Mouse (Mus musculus) cerebellum, adult 2 months (tissue): ENCODE measurements at regions not wholly inside any gene's neighbourhood (a gene's known extent, or its start where the extent isn't known, plus 50 kb on each side); places are given as distances from the start of the nearest gene placed in this dataset.

Source experiments
- DNase-seq, 2 experiments: peaks; one replicate each; pipeline ENCODE4 v3.0.0; 2021
- H3K27ac ChIP-seq: fragments of 200-500 bp; 2 replicates; pipeline ENCODE4 v1.5.1; 2012; ENCODE audit warnings: low read length, control low read depth, inconsistent platforms; ENCODE audit not compliant: insufficient read depth
- H3K27me3 ChIP-seq: fragments of 200-500 bp; 2 replicates; pipeline ENCODE4 v1.6.1; 2012; ENCODE audit warnings: inconsistent platforms, mild to moderate bottlenecking, low read length, moderate library complexity; ENCODE audit not compliant: control insufficient read depth, insufficient read depth
- H3K4me1 ChIP-seq: fragments of 200-500 bp; 2 replicates; pipeline ENCODE4 v1.6.1; 2011; ENCODE audit warnings: low read length; ENCODE audit not compliant: control insufficient read depth, insufficient read depth
- H3K4me3 ChIP-seq: fragments of 200-500 bp; replicated peaks from 2 replicates; pipeline ENCODE3; 2011; ENCODE audit warnings: mild to moderate bottlenecking, low read depth, low read length, control low read depth; ENCODE audit not compliant: insufficient read depth
- CTCF ChIP-seq: fragments of 200-500 bp; IDR thresholded peaks from 2 replicates; pipeline ENCODE4 v1.5.1; 2011; ENCODE audit warnings: low read depth, mild to moderate bottlenecking, control low read depth, low read length, moderate library complexity, borderline replicate concordance; ENCODE audit not compliant: insufficient read depth
- POLR2A ChIP-seq: fragments of 200-500 bp; IDR thresholded peaks from 2 replicates; pipeline ENCODE4 v1.6.1; 2011; ENCODE audit warnings: low read length, control low read depth, borderline replicate concordance; ENCODE audit not compliant: insufficient read depth
- WGBS: fragments of 180-500 bp; shearing (Covaris S2); methylation state at CpG from one replicate; pipeline ENCODE4 v1.1.7; 2018; 5-methylcytosine and 5-hydroxymethylcytosine counted together

DNA sequence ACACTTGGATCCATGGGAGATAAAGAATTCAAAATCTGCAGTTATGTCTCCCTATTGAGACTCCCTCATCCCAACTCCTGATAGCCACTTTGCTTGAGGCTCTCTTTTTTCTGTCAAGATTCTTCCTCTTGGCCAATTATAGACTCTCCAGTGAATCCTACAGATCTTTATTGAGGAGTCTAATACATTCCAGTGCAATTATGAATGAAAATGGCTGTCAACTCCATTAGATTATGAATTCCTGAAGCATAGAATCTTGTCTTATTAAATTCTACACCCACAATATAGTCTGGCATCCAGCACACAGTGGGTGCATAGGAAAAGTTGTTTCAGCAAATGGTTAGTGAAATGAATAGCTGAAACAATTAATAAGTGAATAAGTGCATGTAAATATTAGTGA is 311.0 kb upstream of the Eif4g2 start:
- Histone ChIP-seq H3K4me1 (no peaks in the 10 kb centered on the region), H3K4me3 (no peak overlapping the region), H3K27me3 (no peaks in the 10 kb centered on the region; the same call in 1 of the 2 replicates), H3K27ac (no peak overlapping the region)
- TF ChIP-seq POLR2A, result no peak
- no peak for TF ChIP-seq CTCF
- DNase-seq, result no peak

DNA sequence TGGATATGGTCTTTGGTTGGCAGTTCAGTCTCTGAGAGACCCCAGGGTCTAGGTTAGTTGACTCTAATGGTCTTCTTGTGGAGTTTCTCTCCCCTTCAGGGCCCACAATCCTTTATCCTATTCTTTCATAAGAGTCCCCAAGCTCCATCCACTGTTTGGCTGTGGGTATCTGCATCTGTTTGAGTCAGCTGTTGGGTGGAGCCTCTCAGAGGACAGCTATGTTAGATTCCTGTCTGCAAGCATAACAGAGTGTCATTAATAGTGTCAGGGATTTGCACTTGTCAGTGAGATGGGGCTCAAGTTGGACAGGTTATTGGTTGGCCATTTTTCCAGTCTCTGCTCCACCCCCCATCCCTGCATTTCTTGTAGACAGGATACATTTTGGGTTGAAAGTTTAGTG is 306.9 kb upstream of the Eif4g2 start:
- Histone ChIP-seq H3K27ac (no peak overlapping the region), H3K27me3 (no peaks in the 10 kb centered on the region; the same call in 1 of the 2 replicates), H3K4me1 (no peaks in the 10 kb centered on the region), H3K4me3 (no peak overlapping the region)
- no peak for DNase-seq
- TF ChIP-seq POLR2A (no peak), CTCF (no peak)

DNA sequence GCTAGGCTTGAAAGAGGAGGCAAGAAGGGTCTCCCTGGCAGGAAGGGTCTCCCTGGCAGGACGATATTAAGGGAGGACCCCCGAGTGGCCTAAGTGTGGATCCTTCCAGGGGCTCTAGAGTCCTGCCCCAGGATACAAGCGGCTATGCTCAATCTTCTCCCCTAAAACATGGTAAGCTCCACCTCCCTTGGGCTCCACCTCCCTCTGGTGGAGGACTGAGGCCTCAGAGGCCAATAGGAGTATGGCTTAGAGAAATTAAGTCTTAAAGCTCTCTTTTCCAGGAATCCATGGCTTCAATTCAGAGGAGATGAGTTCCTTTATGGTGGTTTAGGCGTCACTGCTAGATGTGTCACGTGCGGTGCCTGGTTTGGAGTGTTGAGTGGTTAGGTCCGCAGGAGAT is 291.7 kb upstream of the Eif4g2 start:
- Histone ChIP-seq H3K4me3 (no peak overlapping the region), H3K27ac (no peak overlapping the region), H3K27me3 (no peaks in the 10 kb centered on the region), H3K4me1 (no peaks in the 10 kb centered on the region; the same call in 1 of the 2 replicates)
- WGBS, result 90% methylated on average over 7 of the region's 7 CpGs
- no peak for DNase-seq
- no peak for TF ChIP-seq POLR2A
- no peak for TF ChIP-seq CTCF

DNA sequence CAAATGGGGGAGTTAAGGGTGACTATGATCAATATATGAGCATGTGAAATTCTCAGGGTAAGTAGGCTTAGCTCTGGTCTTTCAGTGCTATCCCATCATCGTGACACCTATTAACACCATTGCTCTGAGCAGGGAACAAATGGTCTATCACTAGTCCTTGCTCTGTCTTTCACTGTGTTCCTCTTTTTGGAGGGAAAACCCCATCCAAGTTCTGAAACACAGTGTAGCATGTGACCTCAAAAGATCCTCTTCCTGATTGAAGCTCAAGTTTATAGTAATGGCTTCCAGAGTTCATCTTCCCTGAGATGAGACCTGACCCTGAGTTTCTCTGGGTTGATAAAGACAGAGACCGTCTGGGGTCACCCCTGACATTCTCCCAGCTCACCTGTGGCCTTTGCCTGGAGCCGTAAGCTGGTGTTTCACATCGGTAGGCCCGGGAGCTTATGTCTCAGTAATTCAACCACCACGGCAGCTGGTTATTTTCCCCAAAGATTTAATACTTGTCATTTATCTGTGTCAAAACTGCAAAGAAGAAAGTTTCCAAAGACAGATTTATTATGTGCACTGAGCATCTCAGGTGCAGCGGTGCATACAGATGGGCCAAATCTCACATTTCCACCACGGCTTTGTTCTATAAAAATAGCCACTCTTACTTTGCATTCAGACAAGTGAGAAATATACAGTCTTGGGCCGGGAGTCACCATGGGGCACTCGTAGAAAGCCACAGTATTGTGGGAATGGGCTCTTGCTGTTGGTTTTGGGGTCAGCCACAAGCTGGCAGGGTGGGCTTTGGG is 290.7 kb upstream of the Eif4g2 start:
- no peaks in the 10 kb centered on the region; the same call in 1 of the 2 replicates for H3K4me1 ChIP-seq
- no peak overlapping the region for H3K4me3 ChIP-seq
- TF ChIP-seq POLR2A, result no peak
- 89% methylated on average over 10 of the region's 10 CpGs for WGBS
- no peaks in the 10 kb centered on the region for H3K27me3 ChIP-seq
- no peak overlapping the region for H3K27ac ChIP-seq
- no peak for DNase-seq

DNA sequence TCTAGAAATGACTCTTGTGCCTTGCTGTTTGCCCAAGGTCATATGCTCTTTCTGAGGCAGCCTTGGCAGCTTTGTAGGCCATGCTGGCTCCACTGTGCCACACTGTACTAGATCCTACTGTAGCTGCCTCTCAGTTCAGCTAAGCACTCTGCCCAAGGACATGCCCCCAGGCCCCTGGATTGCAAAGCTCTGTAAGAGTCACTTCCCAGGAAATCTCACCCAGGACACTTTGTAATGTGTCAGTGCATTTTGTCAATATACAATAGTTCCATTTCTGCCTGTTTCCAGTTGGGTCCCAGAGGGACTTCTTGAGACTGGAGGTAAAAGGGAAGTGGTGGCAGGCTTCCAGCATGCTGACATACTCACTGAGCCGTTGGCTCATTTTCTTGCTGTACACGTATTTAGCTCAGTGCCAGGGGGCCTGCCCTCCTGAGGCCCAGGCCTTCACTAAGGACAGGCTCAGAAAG is 287.6 kb upstream of the Eif4g2 start:
- WGBS, result 25% methylated on average over 2 of the region's 2 CpGs
- peak; percentile 10 for DNase-seq
- Histone ChIP-seq H3K27ac (no peak overlapping the region), H3K27me3 (no peaks in the 10 kb centered on the region), H3K4me3 (no peak overlapping the region), H3K4me1 (no peaks in the 10 kb centered on the region; the same call in 1 of the 2 replicates)
- no peak for TF ChIP-seq CTCF
- no peak for TF ChIP-seq POLR2A

DNA sequence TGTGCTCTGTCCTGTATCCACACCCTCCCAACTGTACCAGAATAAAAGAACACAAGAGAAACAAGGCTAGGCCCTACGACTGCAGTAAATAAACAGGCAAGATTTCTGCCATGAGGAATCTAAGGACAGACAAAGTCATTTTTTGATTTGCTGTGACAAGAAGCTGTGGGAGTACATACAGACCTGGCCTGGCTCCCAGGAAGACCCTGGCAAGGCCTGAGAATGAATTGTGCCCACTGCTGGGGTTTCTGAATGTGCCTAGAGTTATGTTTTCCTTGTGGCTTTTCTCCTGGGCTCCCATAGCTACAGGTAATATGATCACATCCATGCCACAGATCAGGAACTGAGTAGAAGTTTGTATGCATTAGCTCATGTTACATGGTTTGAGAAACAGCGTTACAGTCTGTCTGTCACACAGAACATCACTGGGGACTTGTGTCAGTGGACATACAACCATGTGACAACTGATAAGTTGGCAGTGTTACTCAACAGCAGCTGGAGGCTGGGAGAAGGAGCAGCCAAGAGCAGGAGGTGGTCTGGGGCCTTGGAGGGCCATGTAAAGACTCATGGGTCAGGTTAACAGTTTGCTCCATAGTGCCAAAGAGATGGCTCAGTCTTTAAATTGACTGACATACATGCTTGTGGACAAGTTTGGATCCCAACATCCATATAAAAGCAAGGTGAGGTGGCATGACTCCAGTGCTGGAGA is 285.6 kb upstream of the Eif4g2 start:
- Histone ChIP-seq H3K27ac (no peak overlapping the region), H3K27me3 (no peaks in the 10 kb centered on the region), H3K4me3 (no peak overlapping the region), H3K4me1 (no peaks in the 10 kb centered on the region; the same call in 1 of the 2 replicates)
- WGBS, result 45% methylated on average over 2 of the region's 2 CpGs
- TF ChIP-seq CTCF, result no peak
- no peak for TF ChIP-seq POLR2A
- DNase-seq, result no peak

DNA sequence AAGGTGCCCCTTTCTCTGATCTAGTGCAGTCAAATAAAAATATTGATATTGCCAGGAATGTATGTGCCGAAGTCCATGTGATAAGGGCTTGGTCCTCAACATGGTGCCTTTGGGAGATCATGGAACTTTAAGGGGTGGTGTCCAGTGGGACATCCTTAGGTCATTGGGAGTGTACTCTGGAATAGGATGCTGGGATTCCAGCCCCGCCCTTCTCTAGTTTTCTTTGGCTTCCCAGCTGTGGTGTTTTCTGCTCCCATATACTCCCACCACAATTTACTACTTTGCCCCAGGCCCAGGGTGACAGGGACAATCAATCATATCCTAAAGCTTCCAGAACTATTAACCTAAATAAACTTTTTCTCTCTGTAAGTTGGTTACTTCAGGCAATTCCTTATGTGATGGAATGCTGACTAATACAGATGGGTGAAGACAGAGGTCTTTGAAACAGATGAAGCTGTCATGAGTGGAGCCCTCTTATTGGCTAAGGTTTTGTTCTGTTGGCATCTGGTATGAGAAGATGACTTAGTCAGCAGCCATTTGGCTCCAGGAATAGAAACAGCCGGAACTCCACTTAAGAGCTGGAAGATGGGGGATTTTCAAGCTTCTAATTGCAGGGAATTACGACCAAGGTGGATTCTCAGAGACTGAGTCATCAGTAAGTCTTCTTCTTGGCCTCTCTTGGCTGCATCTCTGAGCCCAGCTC is 284.3 kb upstream of the Eif4g2 start:
- 69% methylated on average over 4 of the region's 4 CpGs for WGBS
- TF ChIP-seq POLR2A (no peak), CTCF (no peak)
- H3K4me3 ChIP-seq, result no peak overlapping the region
- H3K27ac ChIP-seq, result no peak overlapping the region
- no peaks in the 10 kb centered on the region for H3K27me3 ChIP-seq
- no peaks in the 10 kb centered on the region; the same call in 1 of the 2 replicates for H3K4me1 ChIP-seq
- DNase-seq, result no peak

DNA sequence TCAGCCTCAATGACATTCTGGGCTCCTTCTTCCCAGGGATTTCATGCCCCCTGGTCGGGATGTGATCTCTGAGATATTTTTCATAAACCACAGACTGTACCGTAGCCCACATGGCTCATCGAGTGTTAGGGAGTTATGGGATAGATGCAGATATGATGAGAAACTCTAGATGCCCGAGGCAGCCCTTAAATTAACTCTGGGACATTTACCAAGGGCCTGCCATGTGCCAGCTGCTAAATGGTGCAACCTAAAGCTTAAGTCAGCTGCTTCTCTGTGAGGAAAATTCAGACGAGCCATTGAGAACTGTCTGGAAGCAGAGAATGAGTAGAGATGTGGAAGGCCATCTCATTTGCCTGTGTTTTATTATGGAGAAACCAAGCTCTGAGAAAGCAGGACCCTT is 282.6 kb upstream of the Eif4g2 start:
- 41% methylated on average over 5 of the region's 5 CpGs for WGBS
- TF ChIP-seq POLR2A, result no peak
- no peak for TF ChIP-seq CTCF
- Histone ChIP-seq H3K27ac (no peak overlapping the region), H3K4me1 (no peaks in the 10 kb centered on the region; the same call in 1 of the 2 replicates), H3K4me3 (no peak overlapping the region), H3K27me3 (no peaks in the 10 kb centered on the region)
- DNase-seq, result no peak
